Mouse (Mus musculus) cerebellum, postnatal 36 days (tissue): ENCODE results near the gene Aldoc.

ENCODE experiments used
- DNase-seq, 2 experiments: peaks; one replicate each; pipeline ENCODE4 v3.0.0; 2021 to 2022; ENCODE audit warnings: mixed read lengths in 2 of 2

Gene Aldoc

DNA sequence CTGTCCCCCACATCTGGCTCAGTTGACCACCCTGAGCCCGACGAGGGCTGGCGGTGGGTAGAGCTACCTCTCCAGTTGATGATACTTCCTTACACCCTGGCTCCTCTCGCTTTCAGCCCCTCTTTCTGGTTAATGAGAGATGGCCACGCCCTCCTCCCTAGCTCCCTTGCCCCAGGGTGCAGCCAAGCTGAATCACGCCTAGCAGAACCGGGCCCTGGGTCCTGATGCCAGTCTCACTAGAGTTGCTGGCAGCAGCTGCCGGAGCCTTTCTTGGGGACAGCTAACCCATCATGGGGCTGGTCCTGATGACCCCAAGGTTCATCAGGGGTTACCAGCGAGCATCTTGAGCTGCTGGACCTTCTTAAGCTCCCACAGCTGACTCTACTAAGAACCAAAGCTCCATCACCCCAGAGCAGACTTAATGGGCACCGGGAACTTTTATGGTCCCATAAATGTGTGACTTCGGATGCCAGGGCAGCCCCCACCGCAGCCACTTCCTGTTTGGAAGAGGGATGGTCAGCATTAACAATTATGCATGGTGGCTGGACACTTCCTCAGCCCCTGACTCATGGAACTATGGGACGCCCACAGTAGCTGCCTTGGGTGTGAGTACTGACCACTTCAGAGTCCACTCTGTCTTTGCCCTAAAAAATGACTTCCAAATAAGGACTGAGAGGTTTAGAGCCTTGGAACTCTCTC, 40.7 kb downstream of the Aldoc start:
- no peak for DNase-seq

GRCm38 (mm10) chr11:78364103-78364502, 41.3 kb downstream of the Aldoc start:
- DNase-seq = no peak

- DNase-seq = no peak
Measured at GRCm38 (mm10) chr11:78367456-78368225, 44.9 kb downstream of the Aldoc start.

DNA sequence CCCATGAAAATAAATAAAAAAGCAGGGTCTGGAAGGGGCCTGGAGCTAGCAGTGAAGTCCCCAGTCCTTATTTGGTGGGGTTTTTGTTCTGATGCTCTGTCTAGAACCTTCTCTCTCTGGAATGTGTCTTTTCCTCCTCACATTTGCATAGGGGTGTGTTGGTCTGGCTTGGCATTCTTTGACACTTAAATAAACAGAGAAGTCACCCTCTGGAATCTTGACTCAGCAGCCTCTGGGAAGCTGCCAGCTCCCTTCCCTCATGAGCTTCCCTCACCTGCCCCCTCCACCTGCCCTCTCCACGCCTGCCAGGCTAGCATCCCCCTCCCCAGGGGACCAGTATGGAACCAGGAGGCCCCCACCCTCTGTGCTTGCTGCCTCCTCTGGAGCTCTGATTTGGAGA, 47.6 kb downstream of the Aldoc start:
- DNase-seq = no peak

GRCm38 (mm10) chr11:78371711-78372110, 48.9 kb downstream of the Aldoc start:
- DNase-seq = no peak

DNA sequence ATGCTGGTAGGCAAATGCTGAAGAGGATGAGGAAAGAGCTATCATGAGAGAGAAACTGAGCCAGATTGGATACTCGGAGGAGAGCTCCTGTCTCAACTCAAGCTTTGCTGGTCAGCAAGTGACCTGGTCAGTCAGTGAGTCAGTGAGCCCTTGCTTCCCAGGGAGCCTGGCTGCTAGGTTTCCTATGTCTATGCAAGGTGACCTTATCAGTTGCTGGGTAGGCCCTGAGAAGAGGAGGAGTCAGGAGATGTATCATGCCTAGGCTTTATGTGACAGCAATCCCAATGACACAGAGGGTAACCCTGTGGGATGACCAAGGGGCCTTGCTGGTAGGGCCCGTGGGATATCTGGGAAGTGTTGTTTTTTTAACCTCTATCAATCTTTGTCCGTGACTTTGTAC, 49.4 kb downstream of the Aldoc start:
- DNase-seq = no peak

- no peak for DNase-seq
Measured at GRCm38 (mm10) chr11:78372610-78373009, 49.8 kb downstream of the Aldoc start.

GRCm38 (mm10) chr11:78374147-78374546, 51.4 kb downstream of the Aldoc start:
- no peak for DNase-seq
